34 mouse cellular contexts compared by ENCODE assay signal in genomic region chr7:117512301-117512700, GRCm38 (mm10).
"Had no signal": no experiment of that assay in that cellular context is flagged by ENCODE, and none has a peak within 500 bp of the region (broad histone marks: within the 10 kb centered on the region; RNA-seq: fewer than 3 reads in every experiment).

No protein-coding gene starts in this region.

- H3K27me3 ChIP-seq: heart, embryonic 12.5 days; heart, embryonic 13.5 days; heart, embryonic 15.5 days; hindbrain, embryonic 12.5 days; hindbrain, embryonic 13.5 days; hindbrain, embryonic 15.5 days; intestine, embryonic 15.5 days; kidney, embryonic 15.5 days had no signal

- ATAC-seq: hindbrain, embryonic 16.5 days; hindbrain, postnatal 0 days; inflammation-experienced regulatory T-cells, adult 6 months; intestine, embryonic 15.5 days; intestine, embryonic 16.5 days; intestine, postnatal 0 days had no signal

- H3K4me3 ChIP-seq: heart, adult 2 months; heart, embryonic 10.5 days; heart, embryonic 12.5 days; heart, embryonic 13.5 days; heart, embryonic 15.5 days; hindbrain, embryonic 10.5 days; hindbrain, embryonic 12.5 days; hindbrain, embryonic 13.5 days; hindbrain, embryonic 15.5 days; intestine, embryonic 15.5 days; kidney, embryonic 15.5 days had no signal

- H3K4me2 ChIP-seq: heart, embryonic 11.5 days; heart, embryonic 12.5 days; heart, embryonic 13.5 days; heart, embryonic 15.5 days; hindbrain, embryonic 12.5 days; hindbrain, embryonic 13.5 days; hindbrain, embryonic 14.5 days; hindbrain, embryonic 15.5 days; intestine, embryonic 15.5 days; kidney, embryonic 15.5 days had no signal

- H3K9ac ChIP-seq: heart, embryonic 12.5 days; heart, embryonic 13.5 days; heart, embryonic 15.5 days; hindbrain, embryonic 12.5 days; hindbrain, embryonic 13.5 days; hindbrain, embryonic 14.5 days; hindbrain, embryonic 15.5 days; intestine, embryonic 15.5 days; kidney, embryonic 15.5 days had no signal

- H3K36me3 ChIP-seq: heart, embryonic 10.5 days; heart, embryonic 12.5 days; heart, embryonic 13.5 days; heart, embryonic 15.5 days; hindbrain, embryonic 10.5 days; hindbrain, embryonic 12.5 days; hindbrain, embryonic 13.5 days; hindbrain, embryonic 15.5 days; intestine, embryonic 15.5 days; kidney, embryonic 15.5 days had no signal

- H3K4me1 ChIP-seq: intestine, embryonic 15.5 days had no signal

- H3K9me3 ChIP-seq: heart, embryonic 10.5 days; heart, embryonic 12.5 days; heart, embryonic 13.5 days; heart, embryonic 15.5 days; hindbrain, embryonic 10.5 days; hindbrain, embryonic 12.5 days; hindbrain, embryonic 13.5 days; hindbrain, embryonic 15.5 days; intestine, embryonic 15.5 days; kidney, embryonic 15.5 days had no signal

- DNase-seq: heart, adult 2 months; heart, postnatal 10 days; heart, postnatal 14 days; heart, postnatal 36 days; heart, postnatal 4 days; kidney, adult 11 months; kidney, adult 18-20 months; kidney, adult 2 months; kidney, adult 8-10 months; kidney, adult 9 months; kidney, postnatal 10 days; kidney, postnatal 14 days; kidney, postnatal 25 days; kidney, postnatal 36 days; kidney, postnatal 4 days; layer of hippocampus, adult 9-11 months had no signal

- H3K27ac ChIP-seq: heart, adult 2 months; heart, embryonic 10.5 days; heart, embryonic 13.5 days; heart, embryonic 15.5 days; hindbrain, embryonic 10.5 days; hindbrain, embryonic 12.5 days; hindbrain, embryonic 13.5 days; hindbrain, embryonic 14.5 days; hindbrain, embryonic 15.5 days; hindbrain, postnatal 0 days; intestine, embryonic 15.5 days; kidney, embryonic 15.5 days; kidney, postnatal 0 days had no signal
